Mouse (Mus musculus) embryonic facial prominence, embryonic 14.5 days (tissue): ENCODE measurements at regions not wholly inside any gene's neighbourhood (a gene's known extent, or its start where the extent isn't known, plus 50 kb on each side); places are given as distances from the start of the nearest gene placed in this dataset.

Experiments used
- ATAC-seq: fragments of 200-750 bp; cut with Nextera tagmentation; 2 replicates; pipeline ENCODE4 v1.8.0; 2017; ENCODE audit warnings: low read depth, moderate number of reproducible peaks, moderate TSS enrichment
- DNase-seq: peaks from one replicate; pipeline ENCODE4 v3.0.0-alpha.2; 2015; ENCODE audit warnings: low spot score
- H3K27ac ChIP-seq: fragments of 300-500 bp; sonication (generic); replicated peaks from 2 replicates; pipeline ENCODE4 v1.5.1; 2014; ENCODE audit warnings: low read depth, mild to moderate bottlenecking, low read length, moderate library complexity
- H3K27me3 ChIP-seq: fragments of 300-500 bp; sonication (generic); replicated peaks from 2 replicates; pipeline ENCODE4 v1.6.1; 2014; ENCODE audit warnings: low read length; ENCODE audit not compliant: control insufficient read depth, insufficient read depth
- H3K36me3 ChIP-seq: fragments of 300-500 bp; sonication (generic); 2 replicates; pipeline ENCODE4 v1.6.1; 2014; ENCODE audit warnings: low read length, mixed read lengths; ENCODE audit not compliant: control insufficient read depth, insufficient read depth
- H3K4me1 ChIP-seq: fragments of 300-500 bp; sonication (generic); 2 replicates; pipeline ENCODE4 v1.6.1; 2014; ENCODE audit warnings: antibody characterized with exemption, low read length; ENCODE audit not compliant: control insufficient read depth, insufficient read depth
- H3K4me2 ChIP-seq: fragments of 300-500 bp; sonication (generic); 2 replicates; pipeline ENCODE4 v1.6.1; 2014; ENCODE audit warnings: low read depth, mild to moderate bottlenecking, low read length, moderate library complexity, mixed read lengths
- H3K4me3 ChIP-seq: fragments of 300-500 bp; sonication (generic); 2 replicates; pipeline ENCODE4 v1.5.1; 2014; ENCODE audit warnings: low read depth, mild to moderate bottlenecking, low read length
- H3K9ac ChIP-seq: fragments of 300-500 bp; sonication (generic); 2 replicates; pipeline ENCODE4 v1.6.1; 2014; ENCODE audit warnings: low read depth, mild to moderate bottlenecking, low read length, moderate library complexity, mixed read lengths
- H3K9me3 ChIP-seq: fragments of 300-500 bp; sonication (generic); 2 replicates; pipeline ENCODE4 v1.6.1; 2016; ENCODE audit warnings: low read length; ENCODE audit not compliant: control insufficient read depth
- WGBS: fragments of 180-500 bp; shearing (Covaris S2); extraction: QIAGEN DNeasy Blood & Tissue Kit; methylation state at CpG from one replicate; pipeline ENCODE4 v1.1.7; 2014; 5-methylcytosine and 5-hydroxymethylcytosine counted together

DNA sequence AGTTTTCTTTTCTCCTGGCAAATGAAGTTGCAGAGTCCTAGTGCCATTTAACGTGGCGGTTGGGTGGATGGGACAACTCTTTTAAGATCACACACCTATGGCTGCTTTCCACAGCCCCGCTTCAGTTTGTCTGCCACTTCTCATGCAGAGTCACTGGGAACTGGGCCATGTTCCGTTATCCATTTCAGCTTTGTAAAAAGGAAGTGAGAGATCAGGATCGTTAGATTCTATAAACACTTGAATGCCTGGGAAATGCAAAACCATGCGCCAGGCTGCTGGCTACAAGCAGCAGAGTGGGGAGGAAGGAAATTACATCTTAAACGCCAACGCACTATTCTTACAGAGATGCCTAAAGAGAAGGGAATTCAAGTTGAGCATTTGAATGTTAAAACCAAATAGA is 251.1 kb upstream of the Slc7a11 start:
- Histone ChIP-seq H3K36me3 (no peaks in the 10 kb centered on the region), H3K27ac (peak overlapping the region; percentile 52; the same call in 1 of the 2 replicates), H3K9ac (no peak overlapping the region), H3K4me2 (peak overlapping the region; percentile 21), H3K27me3 (no peaks in the 10 kb centered on the region), H3K9me3 (no peaks in the 10 kb centered on the region), H3K4me1 (peaks cover 6% of the 10 kb centered on the region; the same call in 1 of the 2 replicates), H3K4me3 (no peak overlapping the region)
- WGBS: 43% methylated on average over 8 of the region's 8 CpGs
- peak; percentile 73 for DNase-seq
- ATAC-seq: no peak

DNA sequence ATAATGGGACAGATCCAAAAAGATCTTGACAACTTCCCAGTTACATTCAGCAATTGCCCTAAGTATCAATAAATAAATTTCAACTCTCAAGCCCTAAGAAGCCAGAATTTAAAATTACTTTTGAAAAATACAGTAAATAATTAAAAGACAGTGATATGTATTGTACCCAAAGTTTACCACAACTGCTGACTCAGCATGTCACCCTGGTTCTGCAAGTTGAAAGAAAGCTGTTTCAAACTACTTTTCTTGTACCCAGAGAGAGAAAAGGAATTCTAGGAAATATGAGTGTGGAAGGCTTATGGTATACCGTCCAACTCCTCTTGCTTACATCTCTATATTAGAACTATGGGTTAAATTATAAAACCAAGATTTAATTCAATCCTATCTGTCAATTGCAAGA is 248.9 kb upstream of the Slc7a11 start:
- Histone ChIP-seq H3K9ac (no peak overlapping the region), H3K27me3 (no peaks in the 10 kb centered on the region)

DNA sequence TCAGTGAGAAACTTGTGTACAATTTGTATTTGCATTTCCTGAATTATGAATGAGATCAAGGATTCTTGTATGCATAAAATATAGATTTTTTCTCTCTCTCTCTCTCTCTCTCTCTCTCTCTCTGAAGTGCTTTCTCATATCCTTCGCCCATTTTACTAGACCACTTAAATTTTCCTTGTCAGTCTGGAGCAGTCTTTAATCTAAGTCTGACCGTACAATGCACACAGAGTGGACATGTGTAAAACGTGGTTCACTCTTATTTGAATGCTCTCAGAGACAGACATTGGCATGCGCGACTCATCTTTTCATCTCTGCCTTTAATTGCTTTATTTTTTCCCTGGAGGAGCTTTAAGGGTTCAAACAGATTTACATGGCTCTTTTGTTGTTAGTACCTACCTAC is 247.3 kb upstream of the Slc7a11 start:
- Histone ChIP-seq H3K4me2 (no peak overlapping the region), H3K9me3 (no peaks in the 10 kb centered on the region), H3K4me1 (peaks cover 6% of the 10 kb centered on the region; the same call in 1 of the 2 replicates), H3K36me3 (no peaks in the 10 kb centered on the region), H3K4me3 (no peak overlapping the region), H3K9ac (no peak overlapping the region), H3K27ac (no peak overlapping the region), H3K27me3 (no peaks in the 10 kb centered on the region)
- WGBS: 76% methylated on average over 5 of the region's 5 CpGs
- ATAC-seq (no peak), DNase-seq (no peak)

More for the DNA sequence above, 248.9 kb upstream of the Slc7a11 start:
- H3K4me1 ChIP-seq: peaks cover 6% of the 10 kb centered on the region; the same call in 1 of the 2 replicates
- ATAC-seq (no peak), DNase-seq (no peak)
- H3K9me3 ChIP-seq: no peaks in the 10 kb centered on the region
- no peaks in the 10 kb centered on the region for H3K36me3 ChIP-seq
- WGBS: 83% methylated on average over 1 of the region's 1 CpGs
- no peak overlapping the region for H3K27ac ChIP-seq
- H3K4me3 ChIP-seq: no peak overlapping the region
- no peak overlapping the region for H3K4me2 ChIP-seq

DNA sequence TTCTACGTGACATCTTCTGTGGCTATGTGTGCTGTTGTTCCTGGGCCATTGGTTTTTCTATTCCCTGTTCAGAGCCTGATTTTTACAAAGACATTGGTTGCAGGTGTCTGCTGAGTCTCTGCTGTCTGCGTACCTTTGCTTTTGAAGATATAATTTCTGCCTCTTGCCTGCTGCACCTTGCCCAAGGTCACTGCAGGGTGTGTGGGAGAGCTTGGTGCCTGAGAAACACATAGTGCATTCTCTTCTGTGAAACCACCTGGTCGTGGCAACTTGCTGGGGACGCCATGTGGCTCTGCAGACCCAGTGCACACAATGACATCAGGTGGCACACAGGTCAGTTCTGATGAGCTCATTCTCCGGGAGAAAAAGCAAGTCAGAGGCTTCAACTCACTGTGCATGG is 246.0 kb upstream of the Slc7a11 start:
- H3K4me2 ChIP-seq: no peak overlapping the region
- no peaks in the 10 kb centered on the region for H3K36me3 ChIP-seq
- no peak overlapping the region for H3K9ac ChIP-seq
- no peak overlapping the region for H3K27ac ChIP-seq
- WGBS: 83% methylated on average over 5 of the region's 5 CpGs
- H3K4me3 ChIP-seq: no peak overlapping the region
- DNase-seq: no peak
- no peaks in the 10 kb centered on the region for H3K27me3 ChIP-seq
- no peaks in the 10 kb centered on the region for H3K9me3 ChIP-seq
- ATAC-seq: no peak
- 0 out of 2 replicates have a peak, but pooled peaks cover under 1% of the 10 kb centered on the region for H3K4me1 ChIP-seq

DNA sequence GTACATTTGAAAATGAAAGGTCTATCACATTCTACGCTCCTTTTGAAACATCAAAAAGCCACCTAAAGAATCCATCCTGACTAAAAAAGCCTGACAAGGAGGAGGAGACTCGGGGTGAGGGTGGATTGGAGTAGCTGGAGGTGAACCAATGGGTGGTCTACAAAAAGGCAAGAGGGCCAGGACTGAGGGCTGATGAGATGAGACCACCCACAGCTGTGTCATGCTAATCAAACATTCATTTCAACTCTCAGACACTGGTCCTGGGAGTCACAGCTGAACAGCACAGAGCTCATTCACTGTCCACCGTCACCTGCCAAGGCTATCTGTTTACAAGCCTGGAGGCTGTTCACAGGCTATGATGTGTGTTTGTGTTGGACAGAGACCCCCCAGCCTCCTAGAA is 244.3 kb upstream of the Slc7a11 start:
- Histone ChIP-seq H3K27me3 (no peaks in the 10 kb centered on the region), H3K36me3 (no peaks in the 10 kb centered on the region), H3K27ac (no peak overlapping the region), H3K9ac (no peak overlapping the region), H3K4me3 (no peak overlapping the region), H3K4me2 (no peak overlapping the region), H3K4me1 (no peaks in the 10 kb centered on the region), H3K9me3 (no peaks in the 10 kb centered on the region)
- ATAC-seq (no peak), DNase-seq (no peak)
- WGBS: 65% methylated on average over 3 of the region's 3 CpGs

DNA sequence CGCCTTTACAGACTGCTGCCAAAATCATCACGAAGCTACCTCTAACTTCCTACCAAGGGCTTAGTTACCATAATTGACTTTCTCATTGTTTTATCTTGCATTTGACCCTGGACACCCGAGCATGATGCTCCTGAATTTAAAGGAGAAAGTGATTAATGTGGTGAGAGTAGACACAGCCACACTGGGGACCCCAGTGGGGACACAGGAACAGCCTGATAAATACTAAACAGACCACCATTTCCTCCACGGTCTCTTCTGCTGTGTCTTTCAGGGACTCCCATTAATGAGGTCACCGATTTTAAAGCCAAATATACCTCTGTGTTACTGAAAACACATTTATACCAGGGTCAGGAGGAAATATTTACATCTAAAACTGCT is 235.2 kb upstream of the Slc7a11 start:
- Histone ChIP-seq H3K36me3 (no peaks in the 10 kb centered on the region), H3K9ac (no peak overlapping the region), H3K9me3 (no peaks in the 10 kb centered on the region), H3K27me3 (no peaks in the 10 kb centered on the region), H3K4me1 (peaks cover 10% of the 10 kb centered on the region), H3K4me3 (no peak overlapping the region), H3K27ac (no peak overlapping the region), H3K4me2 (peak overlapping the region; percentile 43)
- WGBS: 21% methylated on average over 5 of the region's 5 CpGs
- DNase-seq: no peak
- ATAC-seq: peak; percentile 30; the same call in 1 of the 2 replicates

DNA sequence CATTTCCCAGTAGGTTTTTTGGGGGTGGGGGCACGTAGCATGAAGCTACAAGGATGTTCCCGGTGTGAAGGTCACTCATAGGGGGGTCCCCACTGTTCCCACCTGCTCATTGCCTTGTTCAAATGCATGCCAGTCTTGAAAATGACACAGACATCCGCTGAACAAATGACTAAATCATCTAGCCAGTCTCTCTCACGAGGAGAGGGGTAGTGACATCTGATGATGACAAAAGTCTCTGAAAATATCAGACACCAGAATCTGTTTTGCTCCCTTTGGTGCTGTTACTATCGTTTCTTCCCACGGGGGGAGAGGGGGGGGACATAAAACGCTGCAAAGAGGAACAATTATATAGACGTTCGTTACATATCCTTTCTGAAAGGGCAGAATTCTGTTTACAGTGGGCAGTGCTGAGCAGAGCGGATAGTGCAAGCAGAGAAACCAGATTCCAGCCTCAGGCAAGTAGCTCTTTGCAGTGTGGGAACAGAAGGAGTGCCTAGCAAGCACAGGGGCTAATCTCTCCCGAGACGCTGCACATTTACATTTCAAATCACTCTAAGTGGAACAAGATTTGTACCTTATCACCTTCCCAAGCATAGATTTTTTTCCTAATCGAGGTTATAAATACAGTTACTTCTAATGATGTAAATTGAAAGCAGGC is 234.7 kb upstream of the Slc7a11 start:
- ATAC-seq: peak; percentile 80
- 20% methylated on average over 13 of the region's 13 CpGs for WGBS
- Histone ChIP-seq H3K9ac (no peak overlapping the region), H3K27me3 (no peaks in the 10 kb centered on the region), H3K36me3 (no peaks in the 10 kb centered on the region), H3K4me3 (no peak overlapping the region), H3K4me2 (peak overlapping the region; percentile 43), H3K9me3 (no peaks in the 10 kb centered on the region), H3K27ac (no peak overlapping the region), H3K4me1 (peaks cover 10% of the 10 kb centered on the region)
- peak; percentile 73 for DNase-seq

DNA sequence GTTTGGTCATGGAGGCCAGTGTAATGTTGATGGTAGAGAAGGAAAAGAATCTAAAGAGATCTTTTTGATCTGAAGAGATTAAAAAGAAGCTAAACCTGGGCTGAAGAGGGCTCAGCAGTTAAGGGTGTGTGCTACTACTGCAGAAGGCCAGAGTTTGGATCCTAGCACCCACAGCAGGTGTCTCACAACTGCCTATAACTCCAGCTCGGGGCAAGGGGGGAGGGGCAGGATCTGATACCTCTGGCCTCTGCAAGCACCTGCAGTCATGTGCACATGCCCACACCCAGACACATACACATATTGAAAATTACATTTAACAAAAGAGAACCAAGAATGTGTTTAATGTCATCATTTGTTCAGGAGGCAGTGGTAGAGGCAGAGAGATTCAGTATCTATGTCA is 232.4 kb upstream of the Slc7a11 start:
- H3K4me2 ChIP-seq: no peak overlapping the region
- no peak overlapping the region for H3K9ac ChIP-seq
- no peaks in the 10 kb centered on the region for H3K9me3 ChIP-seq
- no peaks in the 10 kb centered on the region for H3K36me3 ChIP-seq
- H3K27me3 ChIP-seq: no peaks in the 10 kb centered on the region
- WGBS: 50% methylated on average over 1 of the region's 1 CpGs
- H3K4me1 ChIP-seq: peaks cover 10% of the 10 kb centered on the region
- no peak overlapping the region for H3K4me3 ChIP-seq
- no peak for ATAC-seq
- no peak overlapping the region for H3K27ac ChIP-seq
- DNase-seq: no peak

DNA sequence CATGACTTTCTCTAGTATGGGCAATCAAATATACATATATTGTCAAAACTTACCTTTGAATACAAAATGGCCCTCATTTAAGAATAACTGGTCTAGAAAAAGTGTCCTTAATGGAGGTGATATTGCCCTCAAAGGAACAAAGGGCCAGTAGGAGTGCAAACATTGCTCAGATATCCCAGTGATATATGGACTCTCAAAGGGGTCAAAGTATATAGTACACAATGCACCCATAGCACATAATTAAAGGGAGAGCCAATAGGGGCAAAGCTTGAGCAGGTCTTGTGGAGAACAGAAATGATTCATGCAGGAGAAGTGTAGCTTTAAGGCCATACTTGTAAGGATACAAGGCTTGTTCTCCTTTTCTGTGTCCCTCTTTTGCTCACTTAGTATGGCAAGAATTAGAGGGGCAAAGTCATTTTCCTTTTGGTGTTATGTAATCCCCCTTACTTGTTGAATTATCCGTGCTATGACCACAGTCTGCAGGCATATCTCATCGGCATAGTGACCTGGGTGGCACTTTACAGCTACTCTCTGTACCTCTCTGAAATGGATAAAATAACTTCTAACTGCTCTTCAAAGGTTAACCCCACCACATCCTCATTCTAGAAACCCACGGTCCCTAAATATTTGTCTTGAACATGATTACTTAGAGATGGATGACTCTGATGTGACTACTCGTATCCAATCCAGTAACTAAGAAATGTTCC is 231.6 kb upstream of the Slc7a11 start:
- no peaks in the 10 kb centered on the region for H3K9me3 ChIP-seq
- H3K9ac ChIP-seq: no peak overlapping the region
- 78% methylated on average over 4 of the region's 4 CpGs for WGBS
- no peak for ATAC-seq
- no peak for DNase-seq
- no peak overlapping the region for H3K4me2 ChIP-seq
- H3K27me3 ChIP-seq: no peaks in the 10 kb centered on the region
- H3K4me1 ChIP-seq: peaks cover 10% of the 10 kb centered on the region
- H3K36me3 ChIP-seq: no peaks in the 10 kb centered on the region
- H3K4me3 ChIP-seq: no peak overlapping the region
- no peak overlapping the region for H3K27ac ChIP-seq
